Mouse (Mus musculus) adrenal gland, postnatal 0 days (tissue): ENCODE results near the gene Echdc2. TPM values are rescaled to one million over a fixed set of nuclear protein-coding genes. Genes with fewer than 3 reads are reported as not detected.

Experiments
- polyA plus RNA-seq: library from polyadenylated mRNA; unstranded; fragments of >200 nt; fragmentation: Nextera tagmentation; extraction: Ambion mirVana; gene quantifications from 2 replicates; pipeline ENCODE4 v1.2.1, GENCODE M21; 2015

The Echdc2 gene
- 29.6 and 40.9 TPM in 2 replicates for polyA plus RNA-seq

GRCm38 (mm10) chr4:108165152-108165895 is at the start of gene Echdc2:
Echdc2 (plus strand) TSS chr4:108165437.

GRCm38 (mm10) chr4:108144880-108145279 is 20.4 kb upstream of the Echdc2 start, which contains the start of gene Scp2:
Scp2 (minus strand) TSS chr4:108144998.

GRCm38 (mm10) chr4:108217332-108218179 is 52.3 kb downstream of the Echdc2 start, which contains the start of gene Zyg11a:
Zyg11a (minus strand) TSS chr4:108218048.

Other genes with a start within 250 kb of the Echdc2 start
- 48.6 and 92.1 TPM in 2 replicates for gene Cpt2, start 241.8 kb upstream of the Echdc2 start, polyA plus RNA-seq
- gene Slc1a7, start 197.1 kb upstream of the Echdc2 start, polyA plus RNA-seq: 0.52 and 0.58 TPM in 2 replicates
- gene Podn, start 69.0 kb upstream of the Echdc2 start, polyA plus RNA-seq: 6.5 and 20.0 TPM in 2 replicates
- 422 and 442 TPM in 2 replicates for gene Scp2, start 20.4 kb upstream of the Echdc2 start, polyA plus RNA-seq
- gene Zyg11a, start 52.6 kb downstream of the Echdc2 start, polyA plus RNA-seq: 0.07 TPM in 1 of 2 replicates, not detected in the other
- 7.5 and 7.8 TPM in 2 replicates for gene Zyg11b, start 135.7 kb downstream of the Echdc2 start, polyA plus RNA-seq
- gene Coa7, start 162.7 kb downstream of the Echdc2 start, polyA plus RNA-seq: 84.4 and 103 TPM in 2 replicates
- 7.7 and 18.6 TPM in 2 replicates for gene Shisal2a, start 217.9 kb downstream of the Echdc2 start, polyA plus RNA-seq
- gene Gpx7, start 241.5 kb downstream of the Echdc2 start, polyA plus RNA-seq: 64.7 and 93.1 TPM in 2 replicates